ENCODE assay signal across 8 mouse cellular contexts in the genomic region with DNA sequence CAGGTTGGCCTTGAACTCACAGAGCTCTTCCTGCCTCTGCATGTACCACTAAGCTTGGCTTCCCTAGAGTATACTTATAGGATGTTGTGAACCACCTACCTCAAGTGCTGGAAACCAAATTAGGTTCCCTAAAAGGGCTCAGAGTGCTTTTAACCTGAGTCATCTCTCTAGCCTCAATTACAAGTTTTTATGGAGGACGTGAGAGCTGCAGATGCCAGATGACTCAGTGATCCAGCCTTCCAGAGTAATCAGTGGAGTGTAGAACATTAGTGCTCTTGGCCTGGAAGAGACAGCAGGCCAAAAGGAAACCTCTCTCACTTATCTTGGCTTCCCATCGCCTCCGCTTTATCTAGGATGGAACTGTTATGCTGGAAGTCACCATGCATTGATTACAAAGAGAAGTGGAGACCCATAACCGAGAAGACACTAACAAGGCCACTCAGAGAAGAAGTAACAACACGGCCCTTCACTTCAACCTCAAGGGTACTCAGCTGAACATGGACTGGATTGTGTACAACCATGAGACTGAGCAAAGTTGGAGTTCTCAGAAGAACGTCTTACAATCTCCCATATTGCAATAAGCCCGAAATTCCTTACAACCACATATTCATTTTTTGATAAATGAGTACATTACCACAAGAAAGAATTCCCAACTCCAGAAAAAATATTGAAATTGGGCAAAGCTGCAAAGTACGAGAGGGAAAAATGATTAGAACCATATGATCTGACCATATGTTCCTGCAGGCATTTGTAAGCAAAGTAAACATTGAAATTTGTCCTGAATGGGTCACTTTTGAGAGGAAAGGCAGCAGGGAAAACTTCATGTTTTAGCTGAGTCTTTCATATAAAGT.
DNase-seq lines count a peak whose midpoint lies in the region; ATAC-seq lines count a peak whose summit lies in the region.

No protein-coding gene starts in this region.

- DNase-seq in embryo, embryonic 10.5 days (ENCODE audit: low spot score), result peak; percentile 9
- no peak for DNase-seq in embryo, embryonic 9.5 days (ENCODE audit: extremely low spot score)
- DNase-seq in urinary bladder, postnatal 14 days (ENCODE audit: low spot score), result peak; percentile 20
- DNase-seq in urinary bladder, postnatal 10 days (ENCODE audit: low spot score), result no peak
- DNase-seq in forelimb bud, embryonic 11.5 days (ENCODE audit: low read depth, low spot score), result peak; percentile 46
- DNase-seq in layer of hippocampus, postnatal 36 days, result no peak
- DNase-seq in embryo, embryonic 10 days (ENCODE audit: low spot score), result no peak

- no peak for ATAC-seq in granulocyte monocyte progenitor cell, adult 5-6 weeks (replicated peaks; ENCODE audit: poor library complexity, severe bottlenecking)

Comparison
In these comparisons a context has a peak if more than half of its experiments do, and no peak if none do; other contexts are left out.
1. DNase-seq: peak in embryo, embryonic 10.5 days (single experiment), urinary bladder, postnatal 14 days (single experiment) and forelimb bud, embryonic 11.5 days (single experiment); none in embryo, embryonic 9.5 days (single experiment), urinary bladder, postnatal 10 days (single experiment), layer of hippocampus, postnatal 36 days (0 of 2) and embryo, embryonic 10 days (single experiment).